Mouse (Mus musculus): ENCODE data around the gene Prkg1. TPM values are rescaled to one million over a fixed set of nuclear protein-coding genes. Genes with fewer than 3 reads are reported as not detected.

Prkg1 gene
- polyA plus RNA-seq, 1 experiment from 2014 or later: 2.2 TPM

GRCm38 (mm10) chr19:31621716-31622115, 143.1 kb downstream of the Prkg1 start:
- Histone ChIP-seq H3K27me3 (replicated peaks; ENCODE audit: control insufficient read depth, insufficient read depth, low read length) (no peaks in the 10 kb centered on the region), H3K4me3 (ENCODE audit: low read depth, low read length) (no peak overlapping the region), H3K9ac (ENCODE audit: low read depth, low read length) (no peak overlapping the region), H3K27ac (ENCODE audit: low read depth, low read length) (no peak overlapping the region), H3K4me1 (replicated peaks; ENCODE audit: control insufficient read depth, insufficient read depth, low read length) (no peaks in the 10 kb centered on the region), H3K4me2 (no peak overlapping the region), H3K36me3 (ENCODE audit: control insufficient read depth, insufficient read depth, low read length) (no peaks in the 10 kb centered on the region), H3K9me3 (ENCODE audit: control insufficient read depth, low read length) (no peaks in the 10 kb centered on the region)
- 92% methylated on average over 1 of the region's 1 CpGs for WGBS
- no peak for DNase-seq (ENCODE audit: low spot score)
- ATAC-seq (replicated peaks; ENCODE audit: low FRiP score): no peak

- no peak overlapping the region for H3K9ac ChIP-seq (ENCODE audit: low read depth, low read length)
- 76% methylated on average over 4 of the region's 4 CpGs for WGBS
- H3K9me3 ChIP-seq (ENCODE audit: control insufficient read depth, low read length): no peaks in the 10 kb centered on the region
- DNase-seq (ENCODE audit: low spot score) (no peak), ATAC-seq (replicated peaks; ENCODE audit: low FRiP score) (no peak)
- H3K36me3 ChIP-seq (ENCODE audit: control insufficient read depth, insufficient read depth, low read length): no peaks in the 10 kb centered on the region
- no peak overlapping the region for H3K27ac ChIP-seq (ENCODE audit: low read depth, low read length)
- H3K27me3 ChIP-seq (replicated peaks; ENCODE audit: control insufficient read depth, insufficient read depth, low read length): no peaks in the 10 kb centered on the region
- H3K4me2 ChIP-seq: no peak overlapping the region
- no peak overlapping the region for H3K4me3 ChIP-seq (ENCODE audit: low read depth, low read length)
- no peaks in the 10 kb centered on the region for H3K4me1 ChIP-seq (replicated peaks; ENCODE audit: control insufficient read depth, insufficient read depth, low read length)
Observed at GRCm38 (mm10) chr19:31616830-31617229, 148.0 kb downstream of the Prkg1 start.

- no peak overlapping the region for H3K4me3 ChIP-seq (ENCODE audit: low read depth, low read length)
- no peaks in the 10 kb centered on the region for H3K4me1 ChIP-seq (replicated peaks; ENCODE audit: control insufficient read depth, insufficient read depth, low read length)
- H3K9ac ChIP-seq (ENCODE audit: low read depth, low read length): no peak overlapping the region
- H3K4me2 ChIP-seq: no peak overlapping the region
- H3K27ac ChIP-seq (ENCODE audit: low read depth, low read length): no peak overlapping the region
- DNase-seq (ENCODE audit: low spot score) (no peak), ATAC-seq (replicated peaks; ENCODE audit: low FRiP score) (no peak)
- no peaks in the 10 kb centered on the region for H3K36me3 ChIP-seq (ENCODE audit: control insufficient read depth, insufficient read depth, low read length)
- H3K27me3 ChIP-seq (replicated peaks; ENCODE audit: control insufficient read depth, insufficient read depth, low read length): no peaks in the 10 kb centered on the region
- 66% methylated on average over 4 of the region's 4 CpGs for WGBS
- H3K9me3 ChIP-seq (ENCODE audit: control insufficient read depth, low read length): no peaks in the 10 kb centered on the region
Observed at GRCm38 (mm10) chr19:31616159-31616558, 148.7 kb downstream of the Prkg1 start.

GRCm38 (mm10) chr19:31613146-31613545, 151.7 kb downstream of the Prkg1 start:
- no peaks in the 10 kb centered on the region for H3K9me3 ChIP-seq (ENCODE audit: control insufficient read depth, low read length)
- no peaks in the 10 kb centered on the region for H3K4me1 ChIP-seq (replicated peaks; ENCODE audit: control insufficient read depth, insufficient read depth, low read length)
- H3K27me3 ChIP-seq (replicated peaks; ENCODE audit: control insufficient read depth, insufficient read depth, low read length): no peaks in the 10 kb centered on the region
- DNase-seq (ENCODE audit: low spot score) (no peak), ATAC-seq (replicated peaks; ENCODE audit: low FRiP score) (no peak)
- no peak overlapping the region for H3K9ac ChIP-seq (ENCODE audit: low read depth, low read length)
- H3K4me3 ChIP-seq (ENCODE audit: low read depth, low read length): no peak overlapping the region
- H3K36me3 ChIP-seq (ENCODE audit: control insufficient read depth, insufficient read depth, low read length): no peaks in the 10 kb centered on the region
- no peak overlapping the region for H3K27ac ChIP-seq (ENCODE audit: low read depth, low read length)
- H3K4me2 ChIP-seq: no peak overlapping the region
- 82% methylated on average over 4 of the region's 4 CpGs for WGBS

GRCm38 (mm10) chr19:31602578-31602977, 162.3 kb downstream of the Prkg1 start:
- H3K27me3 ChIP-seq (replicated peaks; ENCODE audit: control insufficient read depth, insufficient read depth, low read length): no peaks in the 10 kb centered on the region
- H3K36me3 ChIP-seq (ENCODE audit: control insufficient read depth, insufficient read depth, low read length): no peaks in the 10 kb centered on the region
- ATAC-seq (replicated peaks; ENCODE audit: low FRiP score) (no peak), DNase-seq (ENCODE audit: low spot score) (no peak)
- no peaks in the 10 kb centered on the region for H3K9me3 ChIP-seq (ENCODE audit: control insufficient read depth, low read length)
- H3K4me1 ChIP-seq (replicated peaks; ENCODE audit: control insufficient read depth, insufficient read depth, low read length): no peaks in the 10 kb centered on the region
- H3K4me2 ChIP-seq: no peak overlapping the region
- no peak overlapping the region for H3K9ac ChIP-seq (ENCODE audit: low read depth, low read length)
- 56% methylated on average over 8 of the region's 8 CpGs for WGBS
- no peak overlapping the region for H3K27ac ChIP-seq (ENCODE audit: low read depth, low read length)
- H3K4me3 ChIP-seq (ENCODE audit: low read depth, low read length): no peak overlapping the region

- Histone ChIP-seq H3K36me3 (ENCODE audit: control insufficient read depth, insufficient read depth, low read length) (no peaks in the 10 kb centered on the region), H3K27ac (ENCODE audit: low read depth, low read length) (no peak overlapping the region), H3K9ac (ENCODE audit: low read depth, low read length) (no peak overlapping the region), H3K4me1 (replicated peaks; ENCODE audit: control insufficient read depth, insufficient read depth, low read length) (no peaks in the 10 kb centered on the region), H3K4me3 (ENCODE audit: low read depth, low read length) (no peak overlapping the region), H3K27me3 (replicated peaks; ENCODE audit: control insufficient read depth, insufficient read depth, low read length) (no peaks in the 10 kb centered on the region), H3K4me2 (no peak overlapping the region), H3K9me3 (ENCODE audit: control insufficient read depth, low read length) (no peaks in the 10 kb centered on the region)
- DNase-seq (ENCODE audit: low spot score) (no peak), ATAC-seq (replicated peaks; ENCODE audit: low FRiP score) (no peak)
- 63% methylated on average over 1 of the region's 1 CpGs for WGBS
Observed at GRCm38 (mm10) chr19:31594011-31594410, 170.8 kb downstream of the Prkg1 start.

GRCm38 (mm10) chr19:31590701-31591100, 174.1 kb downstream of the Prkg1 start:
- Histone ChIP-seq H3K27ac (ENCODE audit: low read depth, low read length) (no peak overlapping the region), H3K4me2 (no peak overlapping the region), H3K27me3 (replicated peaks; ENCODE audit: control insufficient read depth, insufficient read depth, low read length) (no peaks in the 10 kb centered on the region), H3K9me3 (ENCODE audit: control insufficient read depth, low read length) (no peaks in the 10 kb centered on the region), H3K36me3 (ENCODE audit: control insufficient read depth, insufficient read depth, low read length) (no peaks in the 10 kb centered on the region), H3K4me3 (ENCODE audit: low read depth, low read length) (no peak overlapping the region), H3K9ac (ENCODE audit: low read depth, low read length) (no peak overlapping the region), H3K4me1 (replicated peaks; ENCODE audit: control insufficient read depth, insufficient read depth, low read length) (no peaks in the 10 kb centered on the region)
- DNase-seq (ENCODE audit: low spot score) (no peak), ATAC-seq (replicated peaks; ENCODE audit: low FRiP score) (no peak)
- WGBS: 83% methylated on average over 5 of the region's 5 CpGs

GRCm38 (mm10) chr19:31577092-31577491, 187.7 kb downstream of the Prkg1 start:
- DNase-seq (ENCODE audit: low spot score) (no peak), ATAC-seq (replicated peaks; ENCODE audit: low FRiP score) (no peak)
- Histone ChIP-seq H3K27me3 (replicated peaks; ENCODE audit: control insufficient read depth, insufficient read depth, low read length) (no peaks in the 10 kb centered on the region), H3K9me3 (ENCODE audit: control insufficient read depth, low read length) (no peaks in the 10 kb centered on the region), H3K36me3 (ENCODE audit: control insufficient read depth, insufficient read depth, low read length) (no peaks in the 10 kb centered on the region), H3K9ac (ENCODE audit: low read depth, low read length) (no peak overlapping the region), H3K4me3 (ENCODE audit: low read depth, low read length) (no peak overlapping the region), H3K4me2 (no peak overlapping the region), H3K27ac (ENCODE audit: low read depth, low read length) (no peak overlapping the region), H3K4me1 (replicated peaks; ENCODE audit: control insufficient read depth, insufficient read depth, low read length) (no peaks in the 10 kb centered on the region)
- WGBS: 70% methylated on average over 4 of the region's 4 CpGs

- Histone ChIP-seq H3K9ac (ENCODE audit: low read depth, low read length) (no peak overlapping the region), H3K4me3 (ENCODE audit: low read depth, low read length) (no peak overlapping the region), H3K36me3 (ENCODE audit: control insufficient read depth, insufficient read depth, low read length) (no peaks in the 10 kb centered on the region), H3K9me3 (ENCODE audit: control insufficient read depth, low read length) (no peaks in the 10 kb centered on the region), H3K4me2 (no peak overlapping the region), H3K4me1 (replicated peaks; ENCODE audit: control insufficient read depth, insufficient read depth, low read length) (no peaks in the 10 kb centered on the region), H3K27ac (ENCODE audit: low read depth, low read length) (no peak overlapping the region), H3K27me3 (replicated peaks; ENCODE audit: control insufficient read depth, insufficient read depth, low read length) (no peaks in the 10 kb centered on the region)
- ATAC-seq (replicated peaks; ENCODE audit: low FRiP score) (no peak), DNase-seq (ENCODE audit: low spot score) (no peak)
- 92% methylated on average over 4 of the region's 4 CpGs for WGBS
Observed at GRCm38 (mm10) chr19:31564329-31564728, 200.5 kb downstream of the Prkg1 start.

Measured in liver, embryonic 11.5 days (tissue).